In genomic region chr10:112409525-112409924, GRCm38 (mm10) we compare ENCODE assay signal across 16 mouse cellular contexts.
"Had no signal": no experiment of that assay in that cellular context is flagged by ENCODE, and none has a peak within 500 bp of the region (broad histone marks: within the 10 kb centered on the region; RNA-seq: fewer than 3 reads in every experiment).

No protein-coding gene starts in this region.

- H3K9ac ChIP-seq: neural tube, embryonic 13.5 days; neural tube, embryonic 15.5 days; stomach, embryonic 15.5 days had no signal

- H3K4me3 ChIP-seq: neural tube, embryonic 13.5 days; neural tube, embryonic 15.5 days; stomach, embryonic 15.5 days had no signal

- H3K4me2 ChIP-seq: neural tube, embryonic 13.5 days; neural tube, embryonic 15.5 days; stomach, embryonic 15.5 days had no signal

- H3K9me3 ChIP-seq: neural tube, embryonic 13.5 days; neural tube, embryonic 15.5 days; stomach, embryonic 15.5 days had no signal

- H3K27me3 ChIP-seq: neural tube, embryonic 13.5 days; neural tube, embryonic 15.5 days; stomach, embryonic 15.5 days had no signal

- H3K4me1 ChIP-seq: neural tube, embryonic 13.5 days; neural tube, embryonic 15.5 days; stomach, embryonic 15.5 days had no signal

- H3K36me3 ChIP-seq: neural tube, embryonic 13.5 days; neural tube, embryonic 15.5 days; stomach, embryonic 15.5 days had no signal

- H3K27ac ChIP-seq: neural tube, embryonic 13.5 days; neural tube, embryonic 15.5 days; stomach, embryonic 15.5 days; stomach, postnatal 0 days had no signal

- DNase-seq: retina, postnatal 1 day; right cerebral cortex, adult 18-20 months; right cerebral cortex, postnatal 14 days; right cerebral cortex, postnatal 25 days; right cerebral cortex, postnatal 4 days; spleen, adult 18-20 months; thymus, adult 18-20 months; thymus, adult 2 months; thymus, postnatal 14 days; thymus, postnatal 25 days; thymus, postnatal 36 days; thymus, postnatal 4 days had no signal
